Mouse (Mus musculus): ENCODE data around the gene Plcl1. TPM values are rescaled to one million over a fixed set of nuclear protein-coding genes. Genes with fewer than 3 reads are reported as not detected.
A peak's percentile ranks its signal among the peaks of the same experiment; 100 is the strongest.

Plcl1 gene
- polyA plus RNA-seq, 1 experiment, result 0.37 TPM

DNA sequence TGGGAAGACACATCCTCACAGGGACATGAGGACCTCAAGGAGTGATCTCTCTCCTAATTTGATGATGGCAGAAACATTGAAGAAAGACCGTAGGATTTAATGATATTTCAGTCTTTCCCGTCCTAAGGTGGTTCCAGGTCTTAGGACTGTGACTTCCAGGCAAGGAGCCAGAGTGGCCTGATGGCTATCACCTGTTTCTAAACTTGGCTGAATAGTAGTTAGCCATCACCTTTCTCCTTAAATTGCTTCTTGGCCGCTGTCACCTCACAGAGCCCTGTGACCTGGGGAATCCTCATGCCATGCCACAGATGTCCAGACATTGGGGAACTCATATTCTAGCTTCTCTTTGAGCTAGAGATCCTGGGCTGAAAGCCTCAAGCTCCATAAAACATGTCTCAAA lies 277.0 kb downstream of the Plcl1 start:
- DNase-seq (ENCODE audit: low read depth, low spot score), result no peak
- WGBS, result 96% methylated on average over 3 of the region's 3 CpGs

DNA sequence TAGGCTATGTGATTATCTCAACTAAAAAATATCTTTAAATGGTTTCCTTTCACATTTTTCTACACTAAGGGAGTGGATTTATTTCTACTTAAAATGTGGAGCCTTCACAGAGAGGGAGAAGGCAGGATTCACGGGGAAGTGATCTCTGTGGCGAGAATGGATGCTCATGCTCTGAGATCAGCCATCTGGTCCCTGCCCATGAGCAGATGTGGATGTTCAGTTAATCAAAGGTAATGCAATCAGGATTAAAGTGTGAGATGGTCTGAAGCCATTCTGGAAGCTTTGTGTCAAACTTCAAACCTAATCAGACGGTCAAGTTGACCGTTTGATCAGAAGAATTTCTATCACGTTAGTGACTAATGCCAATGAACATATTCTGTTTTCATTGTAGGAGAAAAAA lies 280.5 kb downstream of the Plcl1 start:
- 85% methylated on average over 5 of the region's 5 CpGs for WGBS
- no peak for DNase-seq (ENCODE audit: low read depth, low spot score)

- 83% methylated on average over 10 of the region's 10 CpGs for WGBS
- DNase-seq (ENCODE audit: low read depth, low spot score), result no peak
These were observed 288.0 kb downstream of the Plcl1 start for GRCm38 (mm10) chr1:55693636-55694220.

GRCm38 (mm10) chr1:55696206-55696605 lies 290.5 kb downstream of the Plcl1 start:
- DNase-seq (ENCODE audit: low read depth, low spot score), result no peak
- WGBS, result 93% methylated on average over 5 of the region's 5 CpGs

DNA sequence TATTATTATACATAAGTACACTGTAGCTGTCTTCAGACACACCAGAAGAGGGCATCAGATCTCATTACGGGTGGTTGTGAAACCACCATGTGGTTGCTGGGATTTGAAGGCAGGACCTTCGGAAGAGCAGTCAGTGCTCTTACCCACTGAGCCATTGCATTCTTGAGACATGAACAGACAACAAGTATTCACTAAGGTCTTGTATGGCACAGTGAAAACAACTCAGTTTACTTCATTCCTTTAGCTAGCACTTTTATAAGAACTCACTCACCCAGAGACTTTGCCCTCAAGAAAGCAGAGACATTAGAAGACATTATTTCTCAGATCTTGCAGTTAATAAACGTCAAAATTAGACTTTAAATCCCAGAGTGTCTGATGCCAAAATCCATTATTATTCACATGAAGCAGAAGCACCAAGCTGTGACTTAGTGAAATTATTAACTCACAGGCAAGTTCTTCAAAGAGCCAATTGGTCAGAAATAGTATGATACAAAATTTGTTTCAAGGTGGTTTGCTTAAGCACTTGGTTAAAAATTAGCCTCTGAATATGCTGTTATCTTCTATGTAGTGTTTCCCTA lies 293.8 kb downstream of the Plcl1 start:
- no peak for DNase-seq (ENCODE audit: low read depth, low spot score)

DNA sequence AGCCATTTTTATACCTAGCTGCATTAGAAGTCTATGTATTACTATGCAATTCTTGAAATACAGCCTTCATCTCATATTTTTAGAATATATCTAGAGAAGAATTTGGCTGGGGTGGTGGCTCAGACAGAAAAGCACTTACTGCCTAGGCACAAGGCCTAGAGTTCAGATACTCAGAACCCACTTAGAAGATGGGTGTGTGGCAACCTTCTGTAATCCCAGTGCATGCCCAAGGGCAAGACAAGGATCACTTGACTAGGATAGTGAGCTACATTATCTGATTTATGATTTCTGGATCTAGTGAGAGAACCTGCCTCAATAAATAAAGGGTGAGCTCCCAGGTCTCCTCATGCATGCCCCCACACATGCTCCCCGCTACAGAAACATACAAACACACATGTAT lies 294.3 kb downstream of the Plcl1 start:
- WGBS, result 100% methylated on average over 1 of the region's 1 CpGs
- DNase-seq (ENCODE audit: low read depth, low spot score), result no peak

More for the DNA sequence above, 293.8 kb downstream of the Plcl1 start:
- 79% methylated on average over 3 of the region's 3 CpGs for WGBS

- WGBS, result 80% methylated on average over 6 of the region's 6 CpGs
These were observed 295.0 kb downstream of the Plcl1 start for GRCm38 (mm10) chr1:55700726-55701125.

DNA sequence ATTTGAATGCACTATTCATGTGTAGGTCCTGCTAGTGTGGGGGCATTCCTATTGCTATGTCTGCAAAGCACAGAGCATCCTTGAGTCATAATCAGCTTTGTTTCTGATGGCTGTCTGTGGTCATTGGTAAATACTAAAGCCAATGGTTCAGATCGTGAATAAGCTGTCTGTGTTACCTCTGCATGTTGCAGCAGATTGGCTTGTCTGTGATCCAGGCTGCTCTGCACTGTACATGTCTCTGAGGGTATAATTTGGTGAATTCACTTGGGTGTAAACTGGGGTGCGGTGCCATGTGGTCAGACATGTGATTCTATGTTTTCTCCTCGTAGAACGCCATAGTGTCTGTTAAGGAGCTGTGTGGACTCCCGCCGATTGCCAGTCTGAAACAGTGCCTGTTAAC lies 295.9 kb downstream of the Plcl1 start:
- no peak for DNase-seq (ENCODE audit: low read depth, low spot score)
- 87% methylated on average over 6 of the region's 6 CpGs for WGBS

More at GRCm38 (mm10) chr1:55700726-55701125, 295.0 kb downstream of the Plcl1 start:
- no peak for DNase-seq (ENCODE audit: low read depth, low spot score)

- 84% methylated on average over 3 of the region's 3 CpGs for WGBS
- no peak for DNase-seq (ENCODE audit: low read depth, low spot score)
These were observed 296.4 kb downstream of the Plcl1 start for GRCm38 (mm10) chr1:55702106-55702505.

GRCm38 (mm10) chr1:55704707-55705106 lies 299.0 kb downstream of the Plcl1 start:
- WGBS, result 53% methylated on average over 2 of the region's 2 CpGs
- no peak for DNase-seq (ENCODE audit: low read depth, low spot score)

DNA sequence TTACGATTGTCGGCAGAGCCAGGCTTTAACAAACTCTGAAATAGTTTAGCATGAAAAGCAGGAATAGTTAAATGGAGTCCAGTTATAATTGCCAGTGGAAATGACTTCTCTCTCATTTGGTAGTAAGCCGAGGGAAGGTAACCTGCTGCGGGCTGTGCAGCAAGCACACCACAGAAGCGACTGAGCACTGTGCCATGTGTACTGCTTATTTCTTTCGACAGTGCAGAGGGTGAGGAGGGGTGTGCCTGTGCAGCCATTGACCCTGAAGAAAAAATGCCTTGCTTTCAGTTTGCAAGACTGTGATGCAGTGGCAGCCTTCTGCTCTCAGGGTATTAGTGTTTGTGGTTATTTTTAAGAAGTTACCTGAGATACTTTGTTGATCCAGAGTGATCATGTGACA lies 299.5 kb downstream of the Plcl1 start:
- WGBS, result 85% methylated on average over 6 of the region's 6 CpGs
- no peak for DNase-seq (ENCODE audit: low read depth, low spot score)

GRCm38 (mm10) chr1:55705756-55706155 lies 300.0 kb downstream of the Plcl1 start:
- WGBS, result 32% methylated on average over 3 of the region's 3 CpGs
- no peak for DNase-seq (ENCODE audit: low read depth, low spot score)

GRCm38 (mm10) chr1:55706933-55707332 lies 301.2 kb downstream of the Plcl1 start:
- WGBS, result 33% methylated on average over 1 of the region's 1 CpGs
- DNase-seq (ENCODE audit: low read depth, low spot score), result no peak

GRCm38 (mm10) chr1:55717283-55717803 lies 311.6 kb downstream of the Plcl1 start:
- DNase-seq (ENCODE audit: low read depth, low spot score), result no peak
- WGBS, result 80% methylated on average over 4 of the region's 4 CpGs

- 39% methylated on average over 3 of the region's 3 CpGs for WGBS
These were observed 319.7 kb downstream of the Plcl1 start for GRCm38 (mm10) chr1:55725428-55725827.

GRCm38 (mm10) chr1:55729332-55729731 lies 323.6 kb downstream of the Plcl1 start:
- WGBS, result 90% methylated on average over 3 of the region's 3 CpGs
- DNase-seq (ENCODE audit: low read depth, low spot score), result no peak

More at GRCm38 (mm10) chr1:55725428-55725827, 319.7 kb downstream of the Plcl1 start:
- DNase-seq (ENCODE audit: low read depth, low spot score), result no peak

DNA sequence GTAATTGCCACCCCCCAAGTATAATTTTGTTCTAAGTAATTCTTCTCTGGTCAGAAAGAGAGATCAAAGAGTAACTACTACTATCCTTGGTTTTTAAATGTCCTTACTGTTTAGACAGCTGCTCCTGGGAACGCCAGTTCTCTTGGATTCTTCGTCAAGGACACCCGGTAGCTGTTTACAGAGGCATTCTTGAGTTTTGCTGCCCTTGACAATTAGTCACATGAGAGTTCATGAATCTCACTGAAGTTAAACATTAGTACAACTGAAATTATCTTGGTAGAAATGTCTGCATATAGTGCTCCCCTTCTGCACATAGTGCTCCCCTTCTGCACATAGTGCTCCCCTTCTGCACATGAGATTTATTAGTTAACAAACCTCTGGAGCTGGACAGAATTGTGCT lies 327.2 kb downstream of the Plcl1 start:
- 20% methylated on average over 3 of the region's 3 CpGs for WGBS
- no peak for DNase-seq (ENCODE audit: low read depth, low spot score)

DNA sequence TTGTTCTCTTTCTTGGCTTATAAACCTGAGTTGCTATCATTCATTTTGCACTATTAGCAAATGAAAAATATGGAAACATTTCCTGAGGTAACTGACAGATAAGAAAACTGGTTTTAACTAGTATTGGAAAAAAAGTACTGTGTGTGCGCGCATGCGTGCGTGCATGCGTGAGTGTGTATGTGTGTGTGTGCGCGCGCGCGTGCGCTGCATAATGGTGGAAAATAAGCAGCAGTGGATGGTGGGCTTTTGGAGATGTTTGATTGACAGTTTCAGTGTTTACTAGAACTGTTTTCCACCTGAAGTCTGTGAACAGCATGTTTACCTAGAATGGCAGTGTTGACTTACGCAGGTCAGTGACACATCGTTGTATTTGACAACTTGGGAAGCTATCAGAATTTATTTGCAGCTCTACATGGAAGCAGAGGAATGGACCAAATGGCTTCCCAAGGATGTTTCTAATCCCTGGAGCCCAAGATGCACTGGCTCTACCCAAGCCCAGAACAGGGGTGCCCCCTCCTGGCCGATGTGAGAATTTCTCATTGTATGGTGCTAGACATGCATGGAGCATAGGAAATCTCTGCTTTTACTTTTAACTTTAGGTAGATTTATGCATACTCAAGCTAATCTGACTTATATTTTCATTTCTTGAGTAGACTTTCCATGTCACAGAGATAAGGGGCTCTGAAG lies 330.5 kb downstream of the Plcl1 start:
- 87% methylated on average over 14 of the region's 14 CpGs for WGBS
- peak; percentile 33 for DNase-seq (ENCODE audit: low read depth, low spot score)

DNA sequence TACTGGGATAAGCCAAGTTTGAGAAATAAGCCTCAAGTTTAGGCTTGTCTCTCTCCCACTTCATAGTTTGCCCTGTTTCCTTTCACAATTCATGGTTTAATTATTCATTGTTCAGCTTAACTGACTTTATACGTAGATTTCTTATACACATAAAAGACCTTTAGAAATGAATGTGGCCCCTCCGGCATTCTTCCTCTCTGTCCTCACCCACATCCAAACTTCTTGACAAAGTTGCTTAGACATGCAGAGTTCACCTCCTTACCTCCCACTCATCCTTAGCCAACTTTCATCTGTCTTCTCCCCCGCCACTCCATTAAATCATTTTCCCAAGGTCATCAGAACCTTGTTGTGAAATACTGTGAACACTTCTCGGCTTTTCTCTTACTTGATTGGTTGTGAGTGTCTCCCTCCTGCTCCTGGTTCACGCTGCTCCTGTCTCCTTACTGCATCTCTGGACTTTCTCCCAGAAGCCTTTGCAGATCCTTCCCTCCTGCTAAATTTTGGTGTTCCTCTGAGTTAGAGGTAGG lies 331.1 kb downstream of the Plcl1 start:
- DNase-seq (ENCODE audit: low read depth, low spot score), result no peak
- WGBS, result 78% methylated on average over 5 of the region's 5 CpGs

GRCm38 (mm10) chr1:55738746-55739365 lies 333.1 kb downstream of the Plcl1 start:
- 35% methylated on average over 12 of the region's 12 CpGs for WGBS
- DNase-seq (ENCODE audit: low read depth, low spot score), result no peak
